Mouse (Mus musculus) limb, embryonic 11.5 days (tissue): ENCODE results near the gene Pgm2l1. TPM values are rescaled to one million over a fixed set of nuclear protein-coding genes. Genes with fewer than 3 reads are reported as not detected.

Experiments used
- ATAC-seq: fragments of 200-750 bp; cut with Nextera tagmentation; 2 replicates; pipeline ENCODE4 v1.8.0; 2017; ENCODE audit warnings: low read depth; ENCODE audit not compliant: insufficient number of reproducible peaks, low FRiP score, low TSS enrichment
- DNase-seq: peaks from one replicate; pipeline ENCODE4 v3.0.0-alpha.2; 2015; ENCODE audit warnings: low spot score
- H3K27ac ChIP-seq: fragments of 300-500 bp; sonication (generic); replicated peaks from 2 replicates; pipeline ENCODE4 v1.5.1; 2014; ENCODE audit warnings: low read depth, mild to moderate bottlenecking, low read length
- H3K27me3 ChIP-seq: fragments of 300-500 bp; sonication (generic); 2 replicates; pipeline ENCODE4 v1.6.1; 2014; ENCODE audit warnings: mild to moderate bottlenecking, low read length, mixed read lengths; ENCODE audit not compliant: control insufficient read depth, insufficient read depth
- H3K36me3 ChIP-seq: fragments of 300-500 bp; sonication (generic); 2 replicates; pipeline ENCODE4 v1.6.1; 2014; ENCODE audit warnings: mild to moderate bottlenecking, low read length, moderate library complexity, mixed read lengths; ENCODE audit not compliant: control insufficient read depth, insufficient read depth
- H3K4me1 ChIP-seq: fragments of 300-500 bp; sonication (generic); 2 replicates; pipeline ENCODE4 v1.6.1; 2014; ENCODE audit warnings: low read length, mixed read lengths; ENCODE audit not compliant: control insufficient read depth, insufficient read depth
- H3K4me2 ChIP-seq: fragments of 300-500 bp; sonication (generic); 2 replicates; pipeline ENCODE4 v1.6.1; 2014; ENCODE audit warnings: low read depth, mild to moderate bottlenecking, moderate library complexity; ENCODE audit not compliant: severe bottlenecking
- H3K4me3 ChIP-seq: fragments of 300-500 bp; sonication (generic); 2 replicates; pipeline ENCODE4 v1.5.1; 2014; ENCODE audit warnings: low read depth, low read length
- H3K9ac ChIP-seq: fragments of 300-500 bp; sonication (generic); 2 replicates; pipeline ENCODE4 v1.6.1; 2014; ENCODE audit warnings: mild to moderate bottlenecking, low read length
- H3K9me3 ChIP-seq: fragments of 300-500 bp; sonication (generic); 2 replicates; pipeline ENCODE4 v1.6.1; 2016; ENCODE audit warnings: low read length; ENCODE audit not compliant: control insufficient read depth
- WGBS: fragments of 180-500 bp; shearing (Covaris S2); extraction: QIAGEN DNeasy Blood & Tissue Kit; methylation state at CpG from one replicate; pipeline ENCODE4 v1.1.7; 2014; 5-methylcytosine and 5-hydroxymethylcytosine counted together
- polyA plus RNA-seq: library from polyadenylated mRNA; unstranded; fragments of >200 nt; fragmentation: Nextera tagmentation; extraction: Ambion mirVana; gene quantifications from 2 replicates; pipeline ENCODE4 v1.2.1, GENCODE M21; 2014

Pgm2l1 gene
- polyA plus RNA-seq, 1 experiment from 2014 or later: 4.5 TPM

DNA sequence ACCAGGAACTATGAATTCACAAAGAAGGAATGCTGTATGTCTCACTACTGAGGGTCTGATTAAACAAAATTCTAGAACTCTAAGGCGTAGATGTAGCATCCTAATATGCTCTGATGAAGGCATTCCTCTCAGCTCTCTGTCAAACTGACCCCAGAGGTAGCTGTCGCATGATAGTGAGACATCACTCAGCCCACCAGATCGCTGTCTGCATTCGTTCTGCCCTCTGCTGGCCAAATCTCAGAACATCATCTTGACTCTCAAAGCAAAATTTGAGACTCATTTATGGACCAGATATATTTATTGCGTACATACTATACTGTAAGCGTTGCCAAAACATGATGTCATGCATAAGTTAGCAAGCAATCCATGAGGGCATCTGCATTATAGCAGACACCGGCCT is 39.6 kb upstream of the Pgm2l1 start:
- no peak overlapping the region for H3K4me3 ChIP-seq
- 27% methylated on average over 7 of the region's 7 CpGs for WGBS
- no peaks in the 10 kb centered on the region for H3K4me1 ChIP-seq
- DNase-seq (peak; percentile 56), ATAC-seq (no peak)
- no peak overlapping the region for H3K27ac ChIP-seq
- no peak overlapping the region for H3K4me2 ChIP-seq
- H3K9ac ChIP-seq: no peak overlapping the region
- H3K27me3 ChIP-seq: no peaks in the 10 kb centered on the region
- H3K36me3 ChIP-seq: no peaks in the 10 kb centered on the region
- H3K9me3 ChIP-seq: no peaks in the 10 kb centered on the region

DNA sequence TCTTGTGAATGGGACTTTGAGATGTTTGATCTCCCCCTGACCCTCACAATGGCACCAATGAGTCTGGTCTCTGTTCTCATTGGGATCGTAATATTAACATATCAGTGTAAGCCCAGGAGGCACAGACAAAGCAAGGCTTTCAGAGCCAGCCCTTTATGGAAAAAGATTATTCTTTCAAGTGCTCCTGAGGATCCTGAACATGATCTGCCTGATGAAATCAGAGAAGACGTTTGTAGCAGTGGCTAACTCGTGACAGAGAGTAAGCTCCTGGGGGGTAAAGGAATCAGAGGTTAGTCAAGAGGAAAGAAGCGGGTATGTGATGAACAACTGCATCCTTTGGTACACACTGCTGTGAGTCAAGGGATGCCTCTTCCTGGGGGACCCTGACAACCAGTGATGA is 37.0 kb upstream of the Pgm2l1 start:
- Histone ChIP-seq H3K27me3 (no peaks in the 10 kb centered on the region), H3K4me2 (no peak overlapping the region), H3K27ac (no peak overlapping the region), H3K9ac (no peak overlapping the region), H3K9me3 (no peaks in the 10 kb centered on the region), H3K4me3 (no peak overlapping the region), H3K36me3 (no peaks in the 10 kb centered on the region), H3K4me1 (no peaks in the 10 kb centered on the region)
- DNase-seq (no peak), ATAC-seq (no peak)
- WGBS: 51% methylated on average over 4 of the region's 4 CpGs

DNA sequence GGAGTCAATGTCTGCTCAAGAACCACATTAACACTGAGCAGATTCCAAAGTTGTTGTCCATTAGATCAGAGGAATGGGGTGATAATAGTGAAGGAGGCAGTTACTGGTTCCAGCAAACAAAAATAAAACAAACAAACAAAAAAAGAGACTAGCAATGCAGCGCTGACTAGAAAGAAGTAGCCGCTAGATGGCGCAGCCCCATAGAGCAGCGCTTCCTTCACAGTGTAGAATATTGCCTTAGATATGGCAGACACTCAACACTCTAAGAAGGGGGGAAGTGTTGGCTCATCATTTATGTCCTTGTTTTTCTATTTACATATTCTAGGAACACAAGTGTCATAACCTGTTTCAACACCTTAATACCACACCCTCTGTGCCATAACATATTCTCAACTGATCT is 36.4 kb upstream of the Pgm2l1 start:
- H3K27ac ChIP-seq: no peak overlapping the region
- no peaks in the 10 kb centered on the region for H3K9me3 ChIP-seq
- no peaks in the 10 kb centered on the region for H3K27me3 ChIP-seq
- peak; percentile 66 for DNase-seq
- no peak for ATAC-seq
- no peak overlapping the region for H3K4me3 ChIP-seq
- WGBS: 9% methylated on average over 4 of the region's 4 CpGs
- no peaks in the 10 kb centered on the region for H3K36me3 ChIP-seq
- H3K9ac ChIP-seq: no peak overlapping the region
- no peak overlapping the region for H3K4me2 ChIP-seq
- no peaks in the 10 kb centered on the region for H3K4me1 ChIP-seq

DNA sequence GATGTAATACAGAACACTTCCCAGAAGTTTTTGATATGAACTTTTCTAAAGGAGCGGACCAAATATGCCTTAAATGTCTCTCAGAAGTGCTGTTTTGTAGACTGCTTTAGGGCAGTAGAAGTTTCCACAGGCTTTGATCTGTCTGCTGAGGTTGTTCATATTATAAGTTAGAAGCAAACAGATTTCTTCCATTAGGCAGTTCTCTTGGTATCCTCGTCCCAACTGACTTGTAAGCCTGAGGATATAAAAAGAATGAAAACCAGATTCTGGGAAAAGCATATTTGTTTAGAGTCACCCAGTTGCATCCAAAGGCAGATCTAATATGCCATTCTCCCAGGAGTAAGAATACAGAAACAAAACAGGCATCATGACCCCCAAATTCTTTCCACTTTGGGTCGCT is 26.0 kb upstream of the Pgm2l1 start:
- no peak for DNase-seq
- H3K27me3 ChIP-seq: no peaks in the 10 kb centered on the region
- no peak overlapping the region for H3K27ac ChIP-seq
- 60% methylated on average over 3 of the region's 3 CpGs for WGBS
- H3K4me1 ChIP-seq: no peaks in the 10 kb centered on the region
- no peak overlapping the region for H3K9ac ChIP-seq
- H3K9me3 ChIP-seq: no peaks in the 10 kb centered on the region
- ATAC-seq: no peak
- no peak overlapping the region for H3K4me2 ChIP-seq
- H3K4me3 ChIP-seq: no peak overlapping the region
- no peaks in the 10 kb centered on the region for H3K36me3 ChIP-seq

DNA sequence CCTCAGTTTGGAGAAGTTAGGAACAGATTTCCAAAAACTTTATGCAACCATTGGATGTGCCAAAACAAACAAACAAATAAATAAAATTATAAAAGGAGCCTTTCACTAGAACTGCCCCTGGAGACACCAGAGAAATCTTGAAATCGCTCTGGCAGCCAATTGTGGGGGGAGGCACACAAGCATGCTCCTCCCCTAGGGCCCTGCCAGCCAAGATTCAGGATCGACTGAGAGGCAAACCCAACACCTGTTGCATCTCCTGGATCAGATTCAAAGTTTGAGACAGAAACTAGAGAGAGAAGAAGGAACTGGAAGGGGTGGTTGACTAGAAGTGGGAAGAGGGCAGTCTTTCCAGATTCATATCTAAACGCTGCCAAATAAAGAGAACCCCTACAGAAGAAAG is 23.6 kb upstream of the Pgm2l1 start:
- H3K9ac ChIP-seq: no peak overlapping the region
- H3K4me2 ChIP-seq: no peak overlapping the region
- no peak overlapping the region for H3K27ac ChIP-seq
- DNase-seq: no peak
- no peaks in the 10 kb centered on the region for H3K4me1 ChIP-seq
- no peak for ATAC-seq
- H3K36me3 ChIP-seq: no peaks in the 10 kb centered on the region
- H3K4me3 ChIP-seq: no peak overlapping the region
- H3K9me3 ChIP-seq: no peaks in the 10 kb centered on the region
- WGBS: 77% methylated on average over 3 of the region's 3 CpGs
- no peaks in the 10 kb centered on the region for H3K27me3 ChIP-seq

DNA sequence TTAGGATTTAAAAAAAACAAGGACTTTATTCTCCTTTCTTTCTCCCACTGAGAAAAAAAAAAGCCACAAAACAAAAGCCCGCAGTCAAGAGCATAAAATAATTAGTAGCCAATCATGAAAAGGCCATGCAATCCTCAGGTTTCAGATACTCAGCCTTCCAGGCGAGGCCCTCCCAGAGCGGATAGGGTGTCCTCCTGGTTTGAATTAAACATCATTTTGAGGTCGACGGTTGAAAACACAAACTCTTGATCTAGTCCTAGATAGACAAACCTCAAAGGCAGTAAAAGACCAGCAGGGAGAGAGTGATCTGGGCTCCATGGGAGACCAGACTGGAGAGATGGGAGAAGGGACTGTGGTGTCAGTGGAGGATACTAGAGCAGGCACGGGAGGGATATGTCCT is 22.3 kb upstream of the Pgm2l1 start:
- Histone ChIP-seq H3K27ac (no peak overlapping the region), H3K4me3 (no peak overlapping the region), H3K9me3 (no peaks in the 10 kb centered on the region), H3K9ac (no peak overlapping the region), H3K4me1 (no peaks in the 10 kb centered on the region), H3K4me2 (no peak overlapping the region), H3K27me3 (no peaks in the 10 kb centered on the region), H3K36me3 (no peaks in the 10 kb centered on the region)
- ATAC-seq: no peak
- WGBS: 35% methylated on average over 6 of the region's 6 CpGs
- DNase-seq: no peak

DNA sequence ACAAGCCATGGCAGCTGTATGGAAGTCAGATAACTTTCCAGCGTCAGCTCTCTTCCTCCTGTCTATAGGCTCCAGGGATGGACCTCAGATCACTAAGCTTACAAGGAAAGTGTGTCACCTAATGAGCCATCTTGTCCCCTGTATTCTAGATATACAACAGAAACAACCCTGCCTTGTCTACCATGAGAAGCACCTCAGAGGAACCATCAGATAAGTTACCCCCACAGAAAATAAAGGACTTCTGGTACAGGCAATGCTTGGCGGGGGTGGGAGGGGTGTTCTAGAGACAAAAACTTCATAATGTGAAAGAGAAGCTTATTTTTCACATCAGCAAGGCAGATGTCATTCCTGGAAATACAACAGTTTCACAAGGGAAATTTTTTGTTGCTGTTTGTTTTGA is 21.1 kb upstream of the Pgm2l1 start:
- H3K27ac ChIP-seq: no peak overlapping the region
- ATAC-seq (no peak), DNase-seq (no peak)
- H3K4me3 ChIP-seq: no peak overlapping the region
- H3K4me2 ChIP-seq: no peak overlapping the region
- 91% methylated on average over 2 of the region's 2 CpGs for WGBS
- no peak overlapping the region for H3K9ac ChIP-seq
- H3K36me3 ChIP-seq: no peaks in the 10 kb centered on the region
- no peaks in the 10 kb centered on the region for H3K9me3 ChIP-seq
- no peaks in the 10 kb centered on the region for H3K27me3 ChIP-seq
- no peaks in the 10 kb centered on the region for H3K4me1 ChIP-seq

DNA sequence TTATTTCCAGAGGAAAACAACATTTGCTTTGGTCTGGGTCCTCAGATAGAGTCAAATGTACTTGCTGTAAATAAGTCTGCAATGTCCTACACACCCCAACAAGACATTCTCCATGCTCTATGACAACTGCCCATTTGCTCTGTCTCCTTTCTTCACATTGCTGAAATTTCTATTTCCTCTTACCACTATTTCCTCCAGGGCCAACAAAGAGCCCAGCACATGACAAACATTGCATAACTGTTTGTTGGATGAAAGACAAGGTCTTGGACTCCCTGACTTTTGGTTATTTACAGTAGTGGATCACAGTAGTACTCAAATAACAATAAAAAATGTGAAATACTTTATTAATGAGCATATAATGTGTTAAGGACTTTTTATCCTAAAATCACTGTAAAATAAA is 19.3 kb upstream of the Pgm2l1 start:
- no peak for ATAC-seq
- H3K9ac ChIP-seq: no peak overlapping the region
- no peak overlapping the region for H3K27ac ChIP-seq
- DNase-seq: no peak
- H3K36me3 ChIP-seq: no peaks in the 10 kb centered on the region
- no peaks in the 10 kb centered on the region for H3K4me1 ChIP-seq
- no peaks in the 10 kb centered on the region for H3K9me3 ChIP-seq
- H3K4me2 ChIP-seq: no peak overlapping the region
- H3K27me3 ChIP-seq: no peaks in the 10 kb centered on the region
- H3K4me3 ChIP-seq: no peak overlapping the region

DNA sequence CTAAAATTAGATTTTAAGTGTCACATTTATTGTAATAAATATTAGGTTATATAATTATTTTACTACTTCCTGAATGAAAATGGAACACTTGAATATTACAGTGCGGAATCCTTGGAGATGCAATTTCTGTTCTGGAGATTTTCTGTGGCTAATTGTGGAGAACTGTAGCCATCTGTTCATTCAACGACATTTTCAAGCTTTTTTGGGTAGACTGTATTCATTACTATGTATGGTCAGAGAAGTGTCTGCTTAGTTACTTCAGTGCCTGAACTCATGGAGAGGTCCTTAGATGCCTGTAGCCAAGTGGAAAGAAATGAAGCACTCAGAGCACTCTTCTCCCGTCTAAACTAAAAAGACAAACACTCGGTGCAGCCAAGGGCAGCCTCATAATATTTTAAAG is 12.9 kb upstream of the Pgm2l1 start:
- ATAC-seq: no peak
- no peak overlapping the region for H3K4me2 ChIP-seq
- no peak overlapping the region for H3K4me3 ChIP-seq
- no peak for DNase-seq
- no peak overlapping the region for H3K27ac ChIP-seq
- 82% methylated on average over 4 of the region's 4 CpGs for WGBS
- no peaks in the 10 kb centered on the region for H3K9me3 ChIP-seq
- H3K4me1 ChIP-seq: no peaks in the 10 kb centered on the region
- H3K27me3 ChIP-seq: no peaks in the 10 kb centered on the region
- H3K36me3 ChIP-seq: no peaks in the 10 kb centered on the region
- no peak overlapping the region for H3K9ac ChIP-seq
